10 mouse cellular contexts compared by ENCODE assay signal in the genomic region with DNA sequence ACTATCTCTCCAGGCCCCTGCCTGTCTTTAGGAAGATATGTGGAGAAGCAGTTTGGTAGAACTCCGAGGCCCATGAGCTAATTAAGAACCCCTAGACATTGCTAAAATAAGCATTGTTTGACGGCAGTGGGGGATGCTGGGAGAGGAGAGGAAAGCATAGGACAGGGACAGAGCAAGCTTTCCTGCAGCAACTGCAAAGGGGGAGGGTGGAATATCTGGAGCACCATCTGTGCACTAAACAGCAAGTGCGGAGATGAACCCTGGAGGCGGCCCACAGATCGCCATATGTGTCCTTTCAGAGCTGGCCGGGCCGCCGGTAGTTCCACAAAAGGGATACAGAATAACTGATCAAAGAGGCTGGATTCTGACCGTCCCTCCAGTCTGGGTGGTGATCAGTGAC. TPM values are rescaled to one million over a fixed set of nuclear protein-coding genes. Genes with fewer than 3 reads are reported as not detected.
DNase-seq lines count a peak whose midpoint lies in the region; ATAC-seq and TF ChIP-seq lines count a peak whose summit lies in the region.
"Had no signal": no experiment of that assay in that cellular context is flagged by ENCODE, and none has a peak within 500 bp of the region (broad histone marks: within the 10 kb centered on the region; RNA-seq: fewer than 3 reads in every experiment).

No protein-coding gene starts in this region.

- DNase-seq in neural tube, embryonic 10.5 days (ENCODE audit: extremely low spot score, low spot score), result no peak
- DNase-seq in frontal cortex, postnatal 36 days (ENCODE audit: low spot score in 2 of 2), result peak; percentile 75 to 90
- DNase-seq in left cerebral cortex, adult 9 months (ENCODE audit: low spot score in 2 of 2), result peak; percentile 75 to 90
- DNase-seq in right cerebral cortex, postnatal 36 days (ENCODE audit: low spot score in 2 of 2), result peak; percentile 78 to 91
- no peak for DNase-seq in stomach, postnatal 0 days (ENCODE audit: low spot score)

- H3K4me3 ChIP-seq in neural tube, embryonic 13.5 days, result no peak overlapping the region
- H3K4me3 ChIP-seq in stomach, postnatal 0 days (ENCODE audit: low read depth, low read length), result no peak overlapping the region
- H3K4me3 ChIP-seq: erythroblast, embryonic 14.5 days; limb, embryonic 15.5 days had no signal

- no peak for TF ChIP-seq CTCF in stomach, postnatal 0 days (IDR thresholded peaks at IDR 0.05; ENCODE audit: low read depth)

- peaks cover 13% of the 10 kb centered on the region for H3K4me1 ChIP-seq in neural tube, embryonic 13.5 days (replicated peaks)
- no peaks in the 10 kb centered on the region for H3K4me1 ChIP-seq in stomach, postnatal 0 days (replicated peaks; ENCODE audit: control insufficient read depth, insufficient read depth)
- H3K4me1 ChIP-seq: limb, embryonic 15.5 days had no signal

- no peak for ATAC-seq in neural tube, embryonic 13.5 days (ENCODE audit: low read depth)
- ATAC-seq in megakaryocyte-erythroid progenitor cell, adult 5-6 weeks (replicated peaks; ENCODE audit: low FRiP score, low TSS enrichment, poor library complexity, severe bottlenecking), result no peak
- no peak for ATAC-seq in monocyte, adult 5-6 weeks (replicated peaks; ENCODE audit: insufficient number of reproducible peaks, low FRiP score, low TSS enrichment, poor library complexity, severe bottlenecking)
- ATAC-seq in stomach, postnatal 0 days (ENCODE audit: low FRiP score, low TSS enrichment), result no peak

- H3K27ac ChIP-seq in neural tube, embryonic 13.5 days (replicated peaks), result peak overlapping the region; percentile 59; the same call in 1 of the 2 replicates
- H3K27ac ChIP-seq in stomach, postnatal 0 days (replicated peaks), result no peak overlapping the region
- H3K27ac ChIP-seq: limb, embryonic 15.5 days had no signal

- no peaks in the 10 kb centered on the region for H3K36me3 ChIP-seq in neural tube, embryonic 13.5 days
- H3K36me3 ChIP-seq in stomach, postnatal 0 days (ENCODE audit: control insufficient read depth, insufficient read depth, low read length), result no peaks in the 10 kb centered on the region
- H3K36me3 ChIP-seq: limb, embryonic 15.5 days had no signal

- H3K27me3 ChIP-seq in neural tube, embryonic 13.5 days, result no peaks in the 10 kb centered on the region
- no peaks in the 10 kb centered on the region for H3K27me3 ChIP-seq in stomach, postnatal 0 days (ENCODE audit: control insufficient read depth, insufficient read depth, low read length)
- H3K27me3 ChIP-seq: limb, embryonic 15.5 days had no signal

- TF ChIP-seq EP300 in stomach, postnatal 0 days (optimal IDR thresholded peaks at IDR 0.05), result no peak

- H3K9me3 ChIP-seq in neural tube, embryonic 13.5 days, result no peaks in the 10 kb centered on the region
- no peaks in the 10 kb centered on the region for H3K9me3 ChIP-seq in stomach, postnatal 0 days (ENCODE audit: control insufficient read depth, low read length)
- H3K9me3 ChIP-seq: limb, embryonic 15.5 days had no signal

- no peak overlapping the region for H3K4me2 ChIP-seq in neural tube, embryonic 13.5 days
- H3K4me2 ChIP-seq in stomach, postnatal 0 days (replicated peaks; ENCODE audit: low read depth), result no peak overlapping the region
- H3K4me2 ChIP-seq: limb, embryonic 15.5 days had no signal

- H3K9ac ChIP-seq in neural tube, embryonic 13.5 days, result no peak overlapping the region
- H3K9ac ChIP-seq in stomach, postnatal 0 days (ENCODE audit: low read length), result no peak overlapping the region
- H3K9ac ChIP-seq: limb, embryonic 15.5 days had no signal

- 20% methylated on average over 9 of the region's 9 CpGs for WGBS in neural tube, embryonic 13.5 days
- 67% methylated on average over 9 of the region's 9 CpGs for WGBS in stomach, postnatal 0 days

RNA-seq across cellular contexts. Expression of gene Pgbd5, which starts 37.2 kb away (rescaled TPM):
- polyA plus RNA-seq in neural tube, embryonic 13.5 days (2015; fragmentation: Nextera tagmentation; extraction: Ambion mirVana), result 9.2 and 11.6 TPM in 2 replicates
- total RNA-seq in megakaryocyte-erythroid progenitor cell, adult 5-6 weeks (2014; fragmentation: Nextera tagmentation), result not detected in 2 replicates
- total RNA-seq in megakaryocyte-erythroid progenitor cell, adult 5-6 weeks (2017), result not detected in 2 replicates
- not detected in 3 replicates for total RNA-seq in monocyte, adult 5-6 weeks (2017)
- 1.9 and 2.0 TPM in 2 replicates for polyA plus RNA-seq in stomach, postnatal 0 days (2015; fragmentation: Nextera tagmentation; extraction: Ambion mirVana)
- polyA plus RNA-seq: erythroblast, embryonic 14.5 days had no signal

RNA-seq across cellular contexts. Expression of gene Cog2, which starts 43.9 kb away (rescaled TPM):
- polyA plus RNA-seq in neural tube, embryonic 13.5 days (2015; fragmentation: Nextera tagmentation; extraction: Ambion mirVana), result 33.0 and 33.1 TPM in 2 replicates
- 22.5 and 23.8 TPM in 2 replicates for total RNA-seq in megakaryocyte-erythroid progenitor cell, adult 5-6 weeks (2014; fragmentation: Nextera tagmentation)
- 24.5 and 34.1 TPM in 2 replicates for total RNA-seq in megakaryocyte-erythroid progenitor cell, adult 5-6 weeks (2017)
- 15.1 to 29.5 TPM (median 22.8 TPM) in 3 replicates for total RNA-seq in monocyte, adult 5-6 weeks (2017)
- polyA plus RNA-seq in stomach, postnatal 0 days (2015; fragmentation: Nextera tagmentation; extraction: Ambion mirVana), result 23.3 and 24.9 TPM in 2 replicates

Comparison
In these comparisons a context has a peak if more than half of its experiments do, and no peak if none do; other contexts are left out.
1. DNase-seq: peak in frontal cortex, postnatal 36 days (2 of 2), left cerebral cortex, adult 9 months (2 of 2) and right cerebral cortex, postnatal 36 days (2 of 2); none in neural tube, embryonic 10.5 days (single experiment) and stomach, postnatal 0 days (single experiment).